Mouse (Mus musculus): Measurements from ENCODE around the gene Trpm7. TPM values are rescaled to one million over a fixed set of nuclear protein-coding genes. Genes with fewer than 3 reads are reported as not detected.
A peak's percentile ranks its signal among the peaks of the same experiment; 100 is the strongest.

The Trpm7 gene
- polyA plus RNA-seq, 1 experiment from 2014 or later: 44.6 TPM

GRCm38 (mm10) chr2:126844751-126845150, 31.3 kb downstream of the Trpm7 start:
- 86% methylated on average over 4 of the region's 4 CpGs for WGBS
- Histone ChIP-seq H3K27ac (ENCODE audit: low read length) (no peak overlapping the region), H3K36me3 (ENCODE audit: insufficient read depth, low read length) (peaks cover 32% of the 10 kb centered on the region), H3K9me3 (ENCODE audit: low read length) (no peaks in the 10 kb centered on the region), H3K9ac (replicated peaks; ENCODE audit: low read length) (no peak overlapping the region), H3K4me1 (ENCODE audit: insufficient read depth, low read length) (no peaks in the 10 kb centered on the region), H3K27me3 (ENCODE audit: insufficient read depth, low read length) (no peaks in the 10 kb centered on the region), H3K4me3 (ENCODE audit: low read length) (no peak overlapping the region), H3K4me2 (replicated peaks; ENCODE audit: low read depth, low read length) (no peak overlapping the region)
- no peak for ATAC-seq (ENCODE audit: low FRiP score, low TSS enrichment)

GRCm38 (mm10) chr2:126838848-126839247, 37.2 kb downstream of the Trpm7 start:
- no peak overlapping the region for H3K27ac ChIP-seq (ENCODE audit: low read length)
- H3K36me3 ChIP-seq (ENCODE audit: insufficient read depth, low read length): peaks cover 50% of the 10 kb centered on the region
- WGBS: 84% methylated on average over 5 of the region's 5 CpGs
- no peaks in the 10 kb centered on the region for H3K4me1 ChIP-seq (ENCODE audit: insufficient read depth, low read length)
- H3K9me3 ChIP-seq (ENCODE audit: low read length): no peaks in the 10 kb centered on the region
- no peak overlapping the region for H3K4me2 ChIP-seq (replicated peaks; ENCODE audit: low read depth, low read length)
- H3K9ac ChIP-seq (replicated peaks; ENCODE audit: low read length): no peak overlapping the region
- H3K27me3 ChIP-seq (ENCODE audit: insufficient read depth, low read length): no peaks in the 10 kb centered on the region
- H3K4me3 ChIP-seq (ENCODE audit: low read length): no peak overlapping the region
- ATAC-seq (ENCODE audit: low FRiP score, low TSS enrichment): no peak

- no peak for ATAC-seq (ENCODE audit: low FRiP score, low TSS enrichment)
- Histone ChIP-seq H3K4me2 (replicated peaks; ENCODE audit: low read depth, low read length) (no peak overlapping the region), H3K27ac (ENCODE audit: low read length) (no peak overlapping the region), H3K4me1 (ENCODE audit: insufficient read depth, low read length) (no peaks in the 10 kb centered on the region), H3K36me3 (ENCODE audit: insufficient read depth, low read length) (peaks cover 24% of the 10 kb centered on the region; the same call in 1 of the 2 replicates), H3K9me3 (ENCODE audit: low read length) (no peaks in the 10 kb centered on the region), H3K27me3 (ENCODE audit: insufficient read depth, low read length) (no peaks in the 10 kb centered on the region), H3K4me3 (ENCODE audit: low read length) (no peak overlapping the region), H3K9ac (replicated peaks; ENCODE audit: low read length) (no peak overlapping the region)
- 91% methylated on average over 2 of the region's 2 CpGs for WGBS
Measured at GRCm38 (mm10) chr2:126817414-126817813, 58.6 kb downstream of the Trpm7 start.

- H3K4me3 ChIP-seq (ENCODE audit: low read length): no peak overlapping the region
- H3K36me3 ChIP-seq (ENCODE audit: insufficient read depth, low read length): peaks cover 27% of the 10 kb centered on the region; the same call in 1 of the 2 replicates
- no peaks in the 10 kb centered on the region for H3K27me3 ChIP-seq (ENCODE audit: insufficient read depth, low read length)
- H3K9me3 ChIP-seq (ENCODE audit: low read length): no peaks in the 10 kb centered on the region
- WGBS: 88% methylated on average over 4 of the region's 4 CpGs
- ATAC-seq (ENCODE audit: low FRiP score, low TSS enrichment): no peak
- no peak overlapping the region for H3K4me2 ChIP-seq (replicated peaks; ENCODE audit: low read depth, low read length)
- H3K9ac ChIP-seq (replicated peaks; ENCODE audit: low read length): no peak overlapping the region
- no peak overlapping the region for H3K27ac ChIP-seq (ENCODE audit: low read length)
- H3K4me1 ChIP-seq (ENCODE audit: insufficient read depth, low read length): no peaks in the 10 kb centered on the region
Measured at GRCm38 (mm10) chr2:126816644-126817347, 59.2 kb downstream of the Trpm7 start.

- Histone ChIP-seq H3K27me3 (ENCODE audit: insufficient read depth, low read length) (no peaks in the 10 kb centered on the region), H3K9ac (replicated peaks; ENCODE audit: low read length) (no peak overlapping the region), H3K27ac (ENCODE audit: low read length) (no peak overlapping the region), H3K4me3 (ENCODE audit: low read length) (no peak overlapping the region), H3K4me1 (ENCODE audit: insufficient read depth, low read length) (no peaks in the 10 kb centered on the region), H3K9me3 (ENCODE audit: low read length) (no peaks in the 10 kb centered on the region), H3K36me3 (ENCODE audit: insufficient read depth, low read length) (peaks cover 30% of the 10 kb centered on the region; the same call in 1 of the 2 replicates), H3K4me2 (replicated peaks; ENCODE audit: low read depth, low read length) (no peak overlapping the region)
- 39% methylated on average over 1 of the region's 1 CpGs for WGBS
- ATAC-seq (ENCODE audit: low FRiP score, low TSS enrichment): no peak
Measured at GRCm38 (mm10) chr2:126815822-126816221, 60.2 kb downstream of the Trpm7 start.

GRCm38 (mm10) chr2:126801980-126802379, 74.0 kb downstream of the Trpm7 start:
- H3K4me3 ChIP-seq (ENCODE audit: low read length): no peak overlapping the region
- H3K4me2 ChIP-seq (replicated peaks; ENCODE audit: low read depth, low read length): no peak overlapping the region
- H3K36me3 ChIP-seq (ENCODE audit: insufficient read depth, low read length): peaks cover 21% of the 10 kb centered on the region; the same call in 1 of the 2 replicates
- H3K27me3 ChIP-seq (ENCODE audit: insufficient read depth, low read length): no peaks in the 10 kb centered on the region
- H3K9me3 ChIP-seq (ENCODE audit: low read length): no peaks in the 10 kb centered on the region
- H3K27ac ChIP-seq (ENCODE audit: low read length): no peak overlapping the region
- 96% methylated on average over 3 of the region's 3 CpGs for WGBS
- no peaks in the 10 kb centered on the region for H3K4me1 ChIP-seq (ENCODE audit: insufficient read depth, low read length)
- no peak for ATAC-seq (ENCODE audit: low FRiP score, low TSS enrichment)
- H3K9ac ChIP-seq (replicated peaks; ENCODE audit: low read length): no peak overlapping the region

- Histone ChIP-seq H3K9ac (replicated peaks; ENCODE audit: low read length) (no peak overlapping the region), H3K4me2 (replicated peaks; ENCODE audit: low read depth, low read length) (no peak overlapping the region), H3K27me3 (ENCODE audit: insufficient read depth, low read length) (no peaks in the 10 kb centered on the region), H3K36me3 (ENCODE audit: insufficient read depth, low read length) (peaks cover 23% of the 10 kb centered on the region), H3K4me1 (ENCODE audit: insufficient read depth, low read length) (no peaks in the 10 kb centered on the region), H3K9me3 (ENCODE audit: low read length) (no peaks in the 10 kb centered on the region), H3K4me3 (ENCODE audit: low read length) (no peak overlapping the region), H3K27ac (ENCODE audit: low read length) (no peak overlapping the region)
- ATAC-seq (ENCODE audit: low FRiP score, low TSS enrichment): no peak
- 89% methylated on average over 5 of the region's 5 CpGs for WGBS
Measured at GRCm38 (mm10) chr2:126798455-126798854, 77.6 kb downstream of the Trpm7 start.

GRCm38 (mm10) chr2:126795708-126796107, 80.3 kb downstream of the Trpm7 start:
- Histone ChIP-seq H3K9ac (replicated peaks; ENCODE audit: low read length) (no peak overlapping the region), H3K9me3 (ENCODE audit: low read length) (no peaks in the 10 kb centered on the region), H3K27ac (ENCODE audit: low read length) (no peak overlapping the region), H3K36me3 (ENCODE audit: insufficient read depth, low read length) (peaks cover 34% of the 10 kb centered on the region), H3K4me3 (ENCODE audit: low read length) (no peak overlapping the region), H3K27me3 (ENCODE audit: insufficient read depth, low read length) (no peaks in the 10 kb centered on the region), H3K4me1 (ENCODE audit: insufficient read depth, low read length) (no peaks in the 10 kb centered on the region), H3K4me2 (replicated peaks; ENCODE audit: low read depth, low read length) (no peak overlapping the region)
- no peak for ATAC-seq (ENCODE audit: low FRiP score, low TSS enrichment)
- 83% methylated on average over 3 of the region's 3 CpGs for WGBS

- Histone ChIP-seq H3K27me3 (ENCODE audit: insufficient read depth, low read length) (no peaks in the 10 kb centered on the region), H3K36me3 (ENCODE audit: insufficient read depth, low read length) (peaks cover 34% of the 10 kb centered on the region), H3K4me3 (ENCODE audit: low read length) (no peak overlapping the region), H3K9me3 (ENCODE audit: low read length) (no peaks in the 10 kb centered on the region), H3K9ac (replicated peaks; ENCODE audit: low read length) (no peak overlapping the region), H3K4me1 (ENCODE audit: insufficient read depth, low read length) (peaks cover 8% of the 10 kb centered on the region), H3K27ac (ENCODE audit: low read length) (no peak overlapping the region), H3K4me2 (replicated peaks; ENCODE audit: low read depth, low read length) (no peak overlapping the region)
- whole genome bisulfite sequencing: 69% methylated on average over 5 of the region's 5 CpGs
- no peak for ATAC-seq (ENCODE audit: low FRiP score, low TSS enrichment)
Measured at GRCm38 (mm10) chr2:126792611-126793010, 83.4 kb downstream of the Trpm7 start.

- Histone ChIP-seq H3K27ac (ENCODE audit: low read length) (peak overlapping the region; percentile 65), H3K27me3 (ENCODE audit: insufficient read depth, low read length) (no peaks in the 10 kb centered on the region), H3K4me2 (replicated peaks; ENCODE audit: low read depth, low read length) (no peak overlapping the region), H3K36me3 (ENCODE audit: insufficient read depth, low read length) (peaks cover 17% of the 10 kb centered on the region), H3K9ac (replicated peaks; ENCODE audit: low read length) (no peak overlapping the region), H3K4me3 (ENCODE audit: low read length) (no peak overlapping the region), H3K9me3 (ENCODE audit: low read length) (no peaks in the 10 kb centered on the region), H3K4me1 (ENCODE audit: insufficient read depth, low read length) (peaks cover 11% of the 10 kb centered on the region)
- peak; percentile 91 for ATAC-seq (ENCODE audit: low FRiP score, low TSS enrichment)
- WGBS: 19% methylated on average over 9 of the region's 9 CpGs
Measured at GRCm38 (mm10) chr2:126787721-126788342, 88.2 kb downstream of the Trpm7 start.
